Comparison of ENCODE assay signal across 20 mouse cellular contexts in the genomic region with DNA sequence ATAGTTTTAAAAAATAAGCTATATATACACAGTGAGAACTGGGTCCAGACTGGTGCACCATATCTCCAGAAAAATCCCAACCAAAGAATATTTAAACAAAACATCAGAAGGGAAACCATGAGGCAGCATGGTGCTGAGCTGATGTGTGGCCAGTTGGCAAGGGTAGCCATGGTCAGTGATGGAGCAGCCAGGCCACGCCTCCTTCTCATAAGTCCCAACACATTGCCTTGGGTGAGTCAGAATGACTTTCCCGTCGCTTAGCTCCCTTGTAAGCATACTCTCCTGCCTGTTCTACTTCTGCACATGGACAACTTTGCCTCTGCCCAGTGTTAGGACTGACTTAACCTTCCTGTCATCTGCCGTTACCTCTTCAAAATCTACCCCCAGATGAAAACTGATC.
DNase-seq lines count a peak whose midpoint lies in the region; ATAC-seq lines count a peak whose summit lies in the region.
"Had no signal": no experiment of that assay in that cellular context is flagged by ENCODE, and none has a peak within 500 bp of the region (broad histone marks: within the 10 kb centered on the region; RNA-seq: fewer than 3 reads in every experiment).

No protein-coding gene starts in this region.

- no peak overlapping the region for H3K4me3 ChIP-seq in forebrain, embryonic 14.5 days (ENCODE audit: low read depth, low read length)
- H3K4me3 ChIP-seq: embryonic facial prominence, embryonic 15.5 days; erythroblast, embryonic 14.5 days; heart, embryonic 12.5 days; hindbrain, embryonic 15.5 days had no signal

- no peak overlapping the region for H3K27ac ChIP-seq in forebrain, embryonic 14.5 days (ENCODE audit: low read depth, low read length)
- H3K27ac ChIP-seq: embryonic facial prominence, embryonic 15.5 days; hindbrain, embryonic 15.5 days had no signal

- H3K9ac ChIP-seq in forebrain, embryonic 14.5 days (ENCODE audit: low read length): no peak overlapping the region
- H3K9ac ChIP-seq: embryonic facial prominence, embryonic 15.5 days; heart, embryonic 12.5 days; hindbrain, embryonic 15.5 days had no signal

- peak; percentile 18 to 74 for DNase-seq in adrenal gland, adult (ENCODE audit: inconsistent age in 2 of 2, low spot score in 1 of 2)
- DNase-seq in adrenal gland, postnatal 4 days (ENCODE audit: low spot score in 2 of 2): no peak
- peak; percentile 74 for DNase-seq in adrenal gland, adult 2 months
- DNase-seq in adrenal gland, postnatal 25 days: peak; percentile 16
- DNase-seq in forebrain, embryonic 14.5 days (ENCODE audit: low spot score): no peak
- DNase-seq in frontal cortex, postnatal 25 days (ENCODE audit: low spot score in 2 of 2): no peak
- no peak for DNase-seq in testis, postnatal 14 days (ENCODE audit: low spot score)
- DNase-seq: cerebellum, adult 8-10 months; cerebellum, postnatal 14 days; embryo, embryonic 11 days; gastrocnemius, postnatal 14 days; heart, postnatal 36 days; kidney, adult 2 months had no signal

- no peak for ATAC-seq in forebrain, embryonic 14.5 days
- ATAC-seq: forebrain, embryonic 16.5 days; intestine, embryonic 16.5 days had no signal

- no peaks in the 10 kb centered on the region for H3K9me3 ChIP-seq in forebrain, embryonic 14.5 days (replicated peaks; ENCODE audit: control insufficient read depth, low read length)
- H3K9me3 ChIP-seq: embryonic facial prominence, embryonic 15.5 days; heart, embryonic 12.5 days; hindbrain, embryonic 15.5 days had no signal

- H3K4me1 ChIP-seq in forebrain, embryonic 14.5 days (ENCODE audit: control insufficient read depth, insufficient read depth, low read length): no peaks in the 10 kb centered on the region
- H3K4me1 ChIP-seq: embryonic facial prominence, embryonic 15.5 days; heart, embryonic 12.5 days; hindbrain, embryonic 15.5 days had no signal

- H3K36me3 ChIP-seq in forebrain, embryonic 14.5 days (ENCODE audit: control insufficient read depth, insufficient read depth, low read length): 0 out of 2 replicates have a peak, but pooled peaks cover under 1% of the 10 kb centered on the region
- H3K36me3 ChIP-seq: embryonic facial prominence, embryonic 15.5 days had no signal

- H3K4me2 ChIP-seq in forebrain, embryonic 14.5 days (ENCODE audit: low read length): no peak overlapping the region
- H3K4me2 ChIP-seq: embryonic facial prominence, embryonic 15.5 days; heart, embryonic 12.5 days; hindbrain, embryonic 15.5 days had no signal

- 96% methylated on average over 4 of the region's 4 CpGs for WGBS in forebrain, embryonic 14.5 days

- no peaks in the 10 kb centered on the region for H3K27me3 ChIP-seq in forebrain, embryonic 14.5 days (replicated peaks; ENCODE audit: control insufficient read depth, insufficient read depth, low read length)
- H3K27me3 ChIP-seq: CH12.LX; embryonic facial prominence, embryonic 15.5 days; heart, embryonic 12.5 days; hindbrain, embryonic 15.5 days had no signal

Comparison
In these comparisons a context has a peak if more than half of its experiments do, and no peak if none do; other contexts are left out.
1. DNase-seq: peak in adrenal gland, adult (2 of 2), adrenal gland, adult 2 months (single experiment) and adrenal gland, postnatal 25 days (single experiment); none in adrenal gland, postnatal 4 days (0 of 2), forebrain, embryonic 14.5 days (single experiment), frontal cortex, postnatal 25 days (0 of 2) and testis, postnatal 14 days (single experiment).